Mouse (Mus musculus): ENCODE results near the gene Sdhb.

GRCm38 (mm10) chr4:140988706-140989290, 27.8 kb downstream of the Sdhb start:
- TF ChIP-seq CTCF (IDR thresholded peaks at IDR 0.05; ENCODE audit: borderline replicate concordance, insufficient read depth, low read length) (no peak), POLR2A (IDR thresholded peaks at IDR 0.05; ENCODE audit: low read depth, low read length) (no peak)
